8 mouse cellular contexts compared by ENCODE assay signal in genomic region chr2:94002331-94002730, GRCm38 (mm10). TPM values are rescaled to one million over a fixed set of nuclear protein-coding genes. Genes with fewer than 3 reads are reported as not detected.
A peak's percentile ranks its signal among the peaks of the same experiment; 100 is the strongest.
DNase-seq lines count a peak whose midpoint lies in the region; ATAC-seq lines count a peak whose summit lies in the region.

No protein-coding gene starts in this region.

- H3K27ac ChIP-seq in liver, embryonic 12.5 days, result no peak overlapping the region
- no peak overlapping the region for H3K27ac ChIP-seq in midbrain, embryonic 14.5 days (replicated peaks; ENCODE audit: low read depth, low read length)

- no peak overlapping the region for H3K9ac ChIP-seq in liver, embryonic 12.5 days
- no peak overlapping the region for H3K9ac ChIP-seq in midbrain, embryonic 14.5 days (replicated peaks; ENCODE audit: low read length)

- H3K27me3 ChIP-seq in liver, embryonic 12.5 days (replicated peaks), result no peaks in the 10 kb centered on the region
- H3K27me3 ChIP-seq in midbrain, embryonic 14.5 days (ENCODE audit: control insufficient read depth, insufficient read depth, low read length), result no peaks in the 10 kb centered on the region

- no peak overlapping the region for H3K4me3 ChIP-seq in liver, embryonic 12.5 days
- no peak overlapping the region for H3K4me3 ChIP-seq in midbrain, embryonic 14.5 days (replicated peaks; ENCODE audit: low read depth, low read length)

- 5% methylated on average over 2 of the region's 2 CpGs for WGBS in liver, embryonic 12.5 days (ENCODE audit: insufficient replicate concordance)
- 3% methylated on average over 2 of the region's 2 CpGs for WGBS in midbrain, embryonic 14.5 days

- H3K4me2 ChIP-seq in liver, embryonic 12.5 days, result no peak overlapping the region
- no peak overlapping the region for H3K4me2 ChIP-seq in midbrain, embryonic 14.5 days (ENCODE audit: low read length)

- DNase-seq in liver, result peak; percentile 79
- DNase-seq in embryo, embryonic 10.5 days (ENCODE audit: low spot score), result peak; percentile 93
- peak; percentile 66 to 81 for DNase-seq in gastrocnemius, postnatal 36 days
- DNase-seq in kidney, adult 11 months, result peak; percentile 62
- peak; percentile 87 to 90 for DNase-seq in left cerebral cortex, postnatal 25 days (ENCODE audit: low spot score in 2 of 2)
- DNase-seq in midbrain, embryonic 14.5 days, result peak; percentile 93
- peak; percentile 57 for DNase-seq in spleen, adult 12 weeks (ENCODE audit: low spot score)

- no peak for ATAC-seq in liver, embryonic 12.5 days
- ATAC-seq in midbrain, embryonic 14.5 days (ENCODE audit: low FRiP score, low TSS enrichment), result 0 out of 2 replicates have a peak, but pooled peaks have one; percentile 48

- no peaks in the 10 kb centered on the region for H3K4me1 ChIP-seq in liver, embryonic 12.5 days
- H3K4me1 ChIP-seq in midbrain, embryonic 14.5 days (ENCODE audit: control insufficient read depth, insufficient read depth, low read length), result no peaks in the 10 kb centered on the region

- intact Hi-C loops in gastrocnemius, postnatal 36 days (cut with DNase I), result no loop called here
- intact Hi-C loops in left cerebral cortex, postnatal 25 days (cut with DNase I), result loop anchor here (1.0 kb wide), 1 partner anchor 131 kb away; no protein-coding TSS in a partner anchor

- H3K9me3 ChIP-seq in liver, embryonic 12.5 days (replicated peaks), result no peaks in the 10 kb centered on the region
- no peaks in the 10 kb centered on the region for H3K9me3 ChIP-seq in midbrain, embryonic 14.5 days (ENCODE audit: control insufficient read depth, low read length)

- peaks cover 93% of the 10 kb centered on the region for H3K36me3 ChIP-seq in liver, embryonic 12.5 days
- H3K36me3 ChIP-seq in midbrain, embryonic 14.5 days (ENCODE audit: control insufficient read depth, insufficient read depth, low read length), result peaks cover 88% of the 10 kb centered on the region

RNA-seq across cellular contexts. Expression of gene Gm27027, which starts 6.2 kb away (rescaled TPM):
- polyA plus RNA-seq in liver, embryonic 12.5 days (2016; fragmentation: Nextera tagmentation; extraction: Ambion mirVana), result not detected in 2 replicates
- under 1 TPM in 1 of 2 experiments, not detected in 1; 0.86 TPM for total RNA-seq in gastrocnemius, postnatal 36 days (2021)
- total RNA-seq in left cerebral cortex, postnatal 25 days (2021), result not detected
- polyA plus RNA-seq in midbrain, embryonic 14.5 days (2014; fragmentation: Nextera tagmentation; extraction: Ambion mirVana), result not detected in 2 replicates

RNA-seq across cellular contexts. Expression of gene Alkbh3, which starts 8.3 kb away (rescaled TPM):
- 41.6 and 41.8 TPM in 2 replicates for polyA plus RNA-seq in liver, embryonic 12.5 days (2016; fragmentation: Nextera tagmentation; extraction: Ambion mirVana)
- total RNA-seq in gastrocnemius, postnatal 36 days (2021), result 10 to 100 TPM; 52.0 to 58.1 TPM
- 10 to 100 TPM; 19.4 to 25.7 TPM for total RNA-seq in left cerebral cortex, postnatal 25 days (2021)
- polyA plus RNA-seq in midbrain, embryonic 14.5 days (2014; fragmentation: Nextera tagmentation; extraction: Ambion mirVana), result 45.7 and 53.7 TPM in 2 replicates

RNA-seq across cellular contexts. Expression of gene Gm13889, which starts 45.3 kb away (rescaled TPM):
- polyA plus RNA-seq in liver, embryonic 12.5 days (2016; fragmentation: Nextera tagmentation; extraction: Ambion mirVana), result 3.2 and 3.8 TPM in 2 replicates
- 1 to 10 TPM; 6.1 to 7.6 TPM for total RNA-seq in gastrocnemius, postnatal 36 days (2021)
- total RNA-seq in left cerebral cortex, postnatal 25 days (2021), result 10 to 100 TPM; 46.6 to 48.8 TPM
- 6.2 TPM in 2 replicates for polyA plus RNA-seq in midbrain, embryonic 14.5 days (2014; fragmentation: Nextera tagmentation; extraction: Ambion mirVana)

Comparison
In these comparisons a context has a peak if more than half of its experiments do, and no peak if none do; other contexts are left out.
1. RNA of gene Gm13889, which starts 45.3 kb away (total RNA-seq): 46.6 to 48.8 TPM in left cerebral cortex, postnatal 25 days; 6.1 to 7.6 TPM in gastrocnemius, postnatal 36 days; every median in the first group is over 4 times any median in the second.
2. Peak in every context shown above with its lines, with median percentiles within 50 percentile points of each other: DNase-seq.